Mouse (Mus musculus): ENCODE measurements at regions not wholly inside any gene's neighbourhood (a gene's known extent, or its start where the extent isn't known, plus 50 kb on each side); places are given as distances from the start of the nearest gene placed in this dataset.

DNA sequence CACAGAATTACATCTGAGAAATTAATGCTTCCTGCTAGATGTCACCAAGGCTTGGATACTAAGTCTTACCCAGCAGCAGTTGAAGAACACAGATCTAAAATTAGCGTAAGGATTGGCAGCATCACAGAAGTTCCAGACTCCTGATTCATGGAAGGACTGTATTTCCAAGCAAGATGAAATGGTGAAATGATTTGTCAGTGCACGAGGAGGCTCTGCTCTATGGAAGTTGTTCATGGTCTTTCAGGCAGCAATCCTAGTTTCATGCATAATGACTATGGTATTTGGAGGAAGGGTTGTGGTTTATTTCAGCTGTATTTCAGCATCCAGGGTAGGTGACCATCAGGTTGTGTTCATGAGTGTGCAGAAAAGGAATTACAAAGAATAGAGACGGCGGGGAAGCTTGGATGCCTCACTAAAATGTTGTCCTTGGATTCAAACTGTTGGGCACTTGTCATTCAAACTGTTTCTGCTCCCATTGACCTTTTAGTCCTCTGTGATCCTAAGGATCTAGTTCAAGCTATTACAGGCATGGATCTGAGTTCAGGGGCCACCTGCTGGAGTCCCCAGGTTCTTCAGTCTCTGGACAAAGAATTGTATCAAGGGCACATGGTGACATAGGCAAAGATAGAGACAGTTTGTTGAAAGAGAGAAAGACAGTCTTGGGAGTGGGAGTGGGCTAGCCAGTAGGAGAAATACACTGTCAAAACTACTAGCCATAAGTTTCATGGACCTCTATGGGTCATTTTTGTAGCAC is 1411.6 kb upstream of the A1bg start:
- Histone ChIP-seq H3K27ac (ENCODE audit: low read length) (no peak overlapping the region), H3K9me3 (replicated peaks; ENCODE audit: control insufficient read depth, low read length, poor library complexity, severe bottlenecking) (no peaks in the 10 kb centered on the region), H3K4me1 (ENCODE audit: control insufficient read depth, insufficient read depth, low read length) (0 out of 2 replicates have a peak, but pooled peaks cover 1% of the 10 kb centered on the region), H3K4me2 (ENCODE audit: low read length) (no peak overlapping the region), H3K27me3 (ENCODE audit: control insufficient read depth, insufficient read depth, low read depth, low read length) (no peaks in the 10 kb centered on the region), H3K36me3 (ENCODE audit: control insufficient read depth, insufficient read depth, low read length) (no peaks in the 10 kb centered on the region), H3K9ac (ENCODE audit: low read depth, low read length) (no peak overlapping the region), H3K4me3 (ENCODE audit: low read depth, low read length) (no peak overlapping the region)
- no peak for ATAC-seq
- 96% methylated on average over 4 of the region's 4 CpGs for WGBS

DNA sequence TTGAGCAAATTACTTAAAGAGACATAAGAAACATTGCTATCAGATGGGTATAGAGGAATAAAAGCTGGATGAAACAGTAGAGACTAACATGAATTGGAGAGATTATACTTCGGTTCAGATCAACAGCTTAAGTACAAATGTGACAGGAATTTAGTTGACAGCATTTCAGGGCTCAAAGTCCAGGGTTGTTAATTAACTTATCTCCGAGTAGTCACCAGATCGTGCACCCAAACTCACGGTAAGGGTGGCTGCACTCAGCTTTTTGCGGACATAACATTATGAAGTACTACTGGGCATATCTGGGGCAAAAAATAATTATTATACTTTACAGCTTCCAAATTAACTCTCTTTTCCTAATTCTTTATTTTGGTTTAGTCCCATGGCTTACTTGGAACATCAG is 1409.3 kb upstream of the A1bg start:
- no peaks in the 10 kb centered on the region for H3K27me3 ChIP-seq (ENCODE audit: control insufficient read depth, insufficient read depth, low read depth, low read length)
- H3K4me1 ChIP-seq (ENCODE audit: control insufficient read depth, insufficient read depth, low read length), result peaks cover 8% of the 10 kb centered on the region; the same call in 1 of the 2 replicates
- H3K4me2 ChIP-seq (ENCODE audit: low read length), result no peak overlapping the region
- H3K9me3 ChIP-seq (replicated peaks; ENCODE audit: control insufficient read depth, low read length, poor library complexity, severe bottlenecking), result no peaks in the 10 kb centered on the region
- ATAC-seq, result no peak
- H3K27ac ChIP-seq (ENCODE audit: low read length), result no peak overlapping the region
- no peak overlapping the region for H3K4me3 ChIP-seq (ENCODE audit: low read depth, low read length)
- H3K9ac ChIP-seq (ENCODE audit: low read depth, low read length), result no peak overlapping the region
- H3K36me3 ChIP-seq (ENCODE audit: control insufficient read depth, insufficient read depth, low read length), result no peaks in the 10 kb centered on the region
- WGBS, result 72% methylated on average over 5 of the region's 5 CpGs

DNA sequence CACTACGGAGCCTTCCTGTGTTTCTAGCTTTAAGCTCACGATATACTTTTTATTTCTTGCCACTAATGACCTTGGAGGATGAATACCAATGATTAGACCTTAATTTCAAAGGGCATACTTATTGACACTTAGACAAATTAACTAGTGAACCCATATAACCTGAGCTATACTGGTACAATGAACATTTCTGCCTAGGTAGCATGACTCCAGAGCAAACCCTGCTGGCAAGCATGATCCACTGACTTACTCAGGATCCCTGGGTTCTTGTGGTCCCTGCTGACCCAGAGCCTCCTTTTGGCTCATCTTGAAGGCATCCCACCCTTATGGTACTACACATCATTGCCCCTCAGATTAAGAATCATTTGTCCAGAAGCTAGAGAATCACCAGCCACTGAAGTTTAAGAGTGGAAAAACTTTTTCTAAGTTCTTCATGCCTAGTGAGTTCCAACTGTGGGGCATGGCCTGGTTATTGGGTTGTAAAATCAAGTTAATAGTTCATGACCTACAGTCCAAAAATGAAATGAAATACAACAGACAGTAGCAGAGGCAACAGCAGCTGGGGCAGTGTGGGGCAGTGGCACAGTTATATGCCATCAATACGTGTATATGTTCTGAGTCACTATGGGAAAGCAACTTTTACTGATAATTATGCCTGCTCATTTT is 1408.5 kb upstream of the A1bg start:
- ATAC-seq, result no peak
- Histone ChIP-seq H3K4me3 (ENCODE audit: low read depth, low read length) (no peak overlapping the region), H3K4me2 (ENCODE audit: low read length) (no peak overlapping the region), H3K27ac (ENCODE audit: low read length) (no peak overlapping the region), H3K27me3 (ENCODE audit: control insufficient read depth, insufficient read depth, low read depth, low read length) (no peaks in the 10 kb centered on the region), H3K9ac (ENCODE audit: low read depth, low read length) (no peak overlapping the region), H3K4me1 (ENCODE audit: control insufficient read depth, insufficient read depth, low read length) (peaks cover 8% of the 10 kb centered on the region; the same call in 1 of the 2 replicates), H3K36me3 (ENCODE audit: control insufficient read depth, insufficient read depth, low read length) (no peaks in the 10 kb centered on the region), H3K9me3 (replicated peaks; ENCODE audit: control insufficient read depth, low read length, poor library complexity, severe bottlenecking) (no peaks in the 10 kb centered on the region)
- 93% methylated on average over 3 of the region's 3 CpGs for WGBS

DNA sequence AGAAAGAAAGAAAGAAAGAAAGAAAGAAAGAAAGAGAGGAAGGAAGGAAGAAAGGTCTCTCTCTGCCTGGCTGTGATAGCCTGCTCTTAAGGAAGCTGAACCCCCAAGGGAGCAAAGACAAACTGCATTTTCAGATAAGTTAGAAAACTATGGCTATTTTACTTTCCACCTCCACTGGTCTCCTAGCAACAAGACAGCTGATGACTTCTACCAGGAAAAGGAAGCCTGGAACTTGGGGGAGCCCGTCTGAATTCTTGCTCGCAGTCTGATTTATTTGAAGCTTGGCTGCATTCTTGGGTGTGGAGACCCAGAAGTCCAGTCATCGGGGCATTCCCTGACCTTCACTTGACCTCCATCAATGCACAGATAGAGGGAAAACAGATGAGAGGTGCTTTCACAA is 1406.1 kb upstream of the A1bg start:
- peak; percentile 72 for ATAC-seq
- WGBS, result 19% methylated on average over 3 of the region's 3 CpGs

DNA sequence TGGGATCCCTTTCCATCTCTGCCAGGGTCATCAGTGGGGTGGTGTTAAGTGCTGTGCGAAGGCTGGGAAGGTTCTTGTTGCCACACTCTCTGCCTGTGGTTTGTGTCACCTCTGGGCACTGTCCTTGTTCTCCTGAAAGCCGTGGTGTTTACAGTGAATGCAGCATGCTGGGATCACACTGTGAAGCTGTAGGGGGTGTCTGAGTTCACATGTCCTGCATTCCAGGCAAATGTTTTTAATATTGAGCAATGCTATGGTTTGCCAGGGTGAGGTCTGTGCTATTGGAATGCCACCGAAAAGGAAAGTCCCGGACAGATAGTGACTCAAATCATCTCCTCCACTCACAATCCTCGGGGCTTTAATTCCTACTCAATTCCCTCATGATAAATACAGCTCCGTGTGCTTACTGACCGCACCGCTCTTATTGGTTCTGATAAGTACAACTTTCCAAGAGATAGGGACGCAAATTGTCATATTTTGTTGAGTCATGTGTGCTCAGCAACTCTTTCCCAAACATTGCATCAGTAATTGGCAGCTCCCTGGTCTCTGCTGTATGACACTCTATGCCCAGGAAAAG is 1405.6 kb upstream of the A1bg start:
- Histone ChIP-seq H3K9ac (ENCODE audit: low read depth, low read length) (no peak overlapping the region), H3K27ac (ENCODE audit: low read length) (no peak overlapping the region), H3K9me3 (replicated peaks; ENCODE audit: control insufficient read depth, low read length, poor library complexity, severe bottlenecking) (no peaks in the 10 kb centered on the region), H3K4me1 (ENCODE audit: control insufficient read depth, insufficient read depth, low read length) (peaks cover 8% of the 10 kb centered on the region; the same call in 1 of the 2 replicates), H3K27me3 (ENCODE audit: control insufficient read depth, insufficient read depth, low read depth, low read length) (no peaks in the 10 kb centered on the region), H3K4me3 (ENCODE audit: low read depth, low read length) (no peak overlapping the region), H3K36me3 (ENCODE audit: control insufficient read depth, insufficient read depth, low read length) (no peaks in the 10 kb centered on the region), H3K4me2 (ENCODE audit: low read length) (no peak overlapping the region)
- WGBS, result 66% methylated on average over 9 of the region's 9 CpGs
- ATAC-seq, result 0 out of 2 replicates have a peak, but pooled peaks have one; percentile 25

More for the DNA sequence above, 1406.1 kb upstream of the A1bg start:
- Histone ChIP-seq H3K4me3 (ENCODE audit: low read depth, low read length) (no peak overlapping the region), H3K4me1 (ENCODE audit: control insufficient read depth, insufficient read depth, low read length) (peaks cover 8% of the 10 kb centered on the region; the same call in 1 of the 2 replicates), H3K4me2 (ENCODE audit: low read length) (no peak overlapping the region), H3K36me3 (ENCODE audit: control insufficient read depth, insufficient read depth, low read length) (no peaks in the 10 kb centered on the region), H3K9me3 (replicated peaks; ENCODE audit: control insufficient read depth, low read length, poor library complexity, severe bottlenecking) (no peaks in the 10 kb centered on the region), H3K27me3 (ENCODE audit: control insufficient read depth, insufficient read depth, low read depth, low read length) (no peaks in the 10 kb centered on the region), H3K27ac (ENCODE audit: low read length) (no peak overlapping the region), H3K9ac (ENCODE audit: low read depth, low read length) (no peak overlapping the region)

DNA sequence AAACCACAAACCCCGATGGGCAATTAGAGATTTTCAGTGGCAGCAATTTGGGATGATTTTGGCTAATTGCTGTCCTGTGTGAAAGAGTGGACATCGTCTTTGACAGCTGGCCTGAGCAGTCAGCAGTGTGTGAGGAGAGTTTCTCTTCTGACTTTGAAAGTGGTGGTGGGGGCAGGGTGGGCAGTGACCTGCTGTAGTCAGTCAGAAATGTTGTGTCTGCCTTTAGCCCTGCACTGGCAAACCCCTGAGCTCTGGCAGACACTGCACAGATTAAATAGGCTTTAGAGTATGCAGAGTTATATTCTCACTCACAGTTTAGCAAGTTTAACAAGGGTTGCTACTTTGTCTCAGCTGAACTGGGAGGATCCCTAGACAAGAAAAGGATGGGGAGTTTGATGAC is 1404.7 kb upstream of the A1bg start:
- Histone ChIP-seq H3K9ac (ENCODE audit: low read depth, low read length) (no peak overlapping the region), H3K27me3 (ENCODE audit: control insufficient read depth, insufficient read depth, low read depth, low read length) (no peaks in the 10 kb centered on the region), H3K36me3 (ENCODE audit: control insufficient read depth, insufficient read depth, low read length) (no peaks in the 10 kb centered on the region), H3K9me3 (replicated peaks; ENCODE audit: control insufficient read depth, low read length, poor library complexity, severe bottlenecking) (no peaks in the 10 kb centered on the region), H3K4me3 (ENCODE audit: low read depth, low read length) (no peak overlapping the region), H3K4me1 (ENCODE audit: control insufficient read depth, insufficient read depth, low read length) (peaks cover 8% of the 10 kb centered on the region; the same call in 1 of the 2 replicates), H3K4me2 (ENCODE audit: low read length) (no peak overlapping the region), H3K27ac (ENCODE audit: low read length) (no peak overlapping the region)
- ATAC-seq, result no peak
- WGBS, result 70% methylated on average over 2 of the region's 2 CpGs

DNA sequence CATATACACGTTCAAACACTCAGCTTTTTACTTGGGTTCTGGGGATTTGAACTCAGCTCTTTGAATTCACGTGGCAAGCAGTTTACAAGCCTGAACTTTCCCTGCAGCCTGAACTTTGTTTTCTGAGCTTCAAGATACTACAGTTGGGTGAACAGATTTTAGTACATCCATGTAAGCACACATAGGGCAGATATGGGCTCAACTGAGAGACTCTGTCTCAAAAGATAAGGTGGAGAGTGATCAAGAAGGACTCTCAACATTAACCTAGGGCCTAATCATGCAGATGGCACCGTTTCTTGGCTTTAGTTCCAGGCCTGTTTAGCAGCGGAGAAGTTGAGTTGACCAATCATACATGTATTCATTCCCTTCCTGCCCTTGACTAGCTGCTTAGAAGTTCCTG is 1403.7 kb upstream of the A1bg start:
- Histone ChIP-seq H3K4me3 (ENCODE audit: low read depth, low read length) (no peak overlapping the region), H3K36me3 (ENCODE audit: control insufficient read depth, insufficient read depth, low read length) (no peaks in the 10 kb centered on the region), H3K27ac (ENCODE audit: low read length) (no peak overlapping the region), H3K4me2 (ENCODE audit: low read length) (no peak overlapping the region), H3K4me1 (ENCODE audit: control insufficient read depth, insufficient read depth, low read length) (peaks cover 8% of the 10 kb centered on the region; the same call in 1 of the 2 replicates), H3K9me3 (replicated peaks; ENCODE audit: control insufficient read depth, low read length, poor library complexity, severe bottlenecking) (no peaks in the 10 kb centered on the region), H3K27me3 (ENCODE audit: control insufficient read depth, insufficient read depth, low read depth, low read length) (no peaks in the 10 kb centered on the region), H3K9ac (ENCODE audit: low read depth, low read length) (no peak overlapping the region)
- WGBS, result 90% methylated on average over 4 of the region's 4 CpGs
- ATAC-seq, result no peak

DNA sequence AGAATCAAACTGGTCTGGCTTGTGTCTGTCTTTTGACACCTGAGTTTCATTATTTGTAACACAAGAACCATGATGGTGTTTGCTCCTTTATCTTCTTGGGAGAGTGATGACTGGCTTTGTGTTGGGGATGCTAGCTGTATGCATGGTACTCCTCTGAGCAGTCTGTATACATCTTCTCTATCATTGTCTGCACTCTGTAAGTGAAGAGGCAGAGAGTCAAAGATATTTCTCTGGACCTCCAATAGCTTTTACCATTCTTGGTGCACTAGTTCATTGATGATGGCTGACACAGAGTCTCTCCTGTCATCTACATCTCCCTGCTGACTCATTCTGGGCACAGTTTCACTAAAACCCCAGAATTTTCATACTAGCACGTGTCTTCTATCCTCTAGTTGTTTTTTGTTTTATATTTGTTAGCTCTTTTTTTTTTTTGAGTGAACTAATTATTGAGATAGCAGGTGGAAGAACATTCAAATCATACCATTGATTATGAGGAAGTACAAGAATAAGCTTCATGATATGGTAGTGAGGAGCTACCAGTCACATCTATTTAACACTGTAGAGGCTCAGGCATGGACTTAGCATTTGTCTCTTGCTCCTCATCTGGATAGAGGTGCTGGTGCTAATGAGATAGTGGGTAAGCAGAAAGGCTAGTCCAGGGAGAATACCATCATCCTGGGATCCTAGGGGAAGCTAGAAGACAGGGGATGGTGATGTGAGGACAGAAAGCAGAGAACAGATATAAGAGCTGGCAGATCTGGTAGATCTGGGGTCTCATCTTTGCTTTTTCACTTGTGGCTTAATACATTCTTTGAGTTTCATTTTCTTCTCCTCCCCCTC is 1402.9 kb upstream of the A1bg start:
- Histone ChIP-seq H3K9ac (ENCODE audit: low read depth, low read length) (no peak overlapping the region), H3K27me3 (ENCODE audit: control insufficient read depth, insufficient read depth, low read depth, low read length) (no peaks in the 10 kb centered on the region), H3K4me3 (ENCODE audit: low read depth, low read length) (no peak overlapping the region), H3K36me3 (ENCODE audit: control insufficient read depth, insufficient read depth, low read length) (no peaks in the 10 kb centered on the region), H3K4me2 (ENCODE audit: low read length) (no peak overlapping the region), H3K9me3 (replicated peaks; ENCODE audit: control insufficient read depth, low read length, poor library complexity, severe bottlenecking) (no peaks in the 10 kb centered on the region), H3K27ac (ENCODE audit: low read length) (no peak overlapping the region), H3K4me1 (ENCODE audit: control insufficient read depth, insufficient read depth, low read length) (peaks cover 8% of the 10 kb centered on the region; the same call in 1 of the 2 replicates)
- no peak for ATAC-seq
- 71% methylated on average over 1 of the region's 1 CpGs for WGBS
